Mouse (Mus musculus): ENCODE results near the gene Grid1. TPM values are rescaled to one million over a fixed set of nuclear protein-coding genes. Genes with fewer than 3 reads are reported as not detected.
A peak's percentile ranks its signal among the peaks of the same experiment; 100 is the strongest.

The Grid1 gene
- polyA plus RNA-seq, 1 experiment from 2014 or later, result 0.33 TPM

- Histone ChIP-seq H3K9ac (no peak overlapping the region), H3K4me1 (replicated peaks) (no peaks in the 10 kb centered on the region), H3K27ac (no peak overlapping the region), H3K9me3 (replicated peaks) (no peaks in the 10 kb centered on the region), H3K27me3 (peaks cover 53% of the 10 kb centered on the region), H3K4me2 (no peak overlapping the region), H3K36me3 (no peaks in the 10 kb centered on the region), H3K4me3 (no peak overlapping the region)
- WGBS, result 58% methylated on average over 10 of the region's 10 CpGs
- no peak for ATAC-seq (replicated peaks; ENCODE audit: insufficient number of reproducible peaks, insufficient read depth, low FRiP score, low read depth)
Measured at GRCm38 (mm10) chr14:34811490-34811808, 8.5 kb upstream of the Grid1 start.

- no peak overlapping the region for H3K4me2 ChIP-seq
- H3K9me3 ChIP-seq (replicated peaks), result no peaks in the 10 kb centered on the region
- H3K27ac ChIP-seq, result no peak overlapping the region
- no peak overlapping the region for H3K4me3 ChIP-seq
- WGBS, result 33% methylated on average over 3 of the region's 3 CpGs
- no peaks in the 10 kb centered on the region for H3K36me3 ChIP-seq
- ATAC-seq (replicated peaks; ENCODE audit: insufficient number of reproducible peaks, insufficient read depth, low FRiP score, low read depth), result no peak
- peaks cover 22% of the 10 kb centered on the region for H3K4me1 ChIP-seq (replicated peaks)
- H3K27me3 ChIP-seq, result peaks cover 90% of the 10 kb centered on the region
- H3K9ac ChIP-seq, result no peak overlapping the region
Measured at GRCm38 (mm10) chr14:34816301-34816700, 3.6 kb upstream of the Grid1 start.

DNA sequence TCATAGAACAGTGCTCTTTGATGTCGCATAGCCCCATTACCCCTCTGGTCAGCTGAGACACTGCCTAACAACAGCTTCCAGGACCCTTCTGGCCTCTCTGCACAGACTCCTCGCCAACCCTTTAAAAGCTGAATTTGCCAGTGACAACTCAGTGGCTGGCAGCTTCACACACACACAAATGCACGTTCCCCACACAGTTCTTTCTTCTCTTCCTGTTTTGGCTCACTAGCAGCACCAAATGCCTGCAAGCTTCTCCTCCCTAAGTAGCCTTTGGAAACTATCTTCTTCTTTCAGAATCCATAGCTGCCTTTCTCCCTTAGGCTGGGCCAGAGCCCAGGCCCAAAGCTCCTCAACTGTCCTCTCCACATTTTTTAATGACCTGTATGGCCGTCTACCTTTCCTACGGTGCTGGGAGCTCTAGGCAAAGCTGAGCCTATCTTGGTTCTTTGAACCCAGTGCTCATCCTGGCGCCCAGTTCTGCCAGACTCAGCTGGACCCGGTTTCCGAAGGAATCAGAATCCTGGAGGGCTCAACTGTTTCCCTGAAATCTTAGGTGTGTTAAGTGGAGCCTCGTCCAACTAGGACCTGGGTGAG is 1.4 kb upstream of the Grid1 start:
- no peak for ATAC-seq (replicated peaks; ENCODE audit: insufficient number of reproducible peaks, insufficient read depth, low FRiP score, low read depth)
- H3K9me3 ChIP-seq (replicated peaks), result no peaks in the 10 kb centered on the region
- H3K9ac ChIP-seq, result no peak overlapping the region
- peaks cover 28% of the 10 kb centered on the region for H3K4me1 ChIP-seq (replicated peaks)
- peak overlapping the region; percentile 94; the same call in 1 of the 2 replicates for H3K4me2 ChIP-seq
- H3K27ac ChIP-seq, result no peak overlapping the region
- H3K27me3 ChIP-seq, result peaks cover 98% of the 10 kb centered on the region
- H3K36me3 ChIP-seq, result no peaks in the 10 kb centered on the region
- peak overlapping the region; percentile 58; the same call in 1 of the 2 replicates for H3K4me3 ChIP-seq
- 7% methylated on average over 9 of the region's 9 CpGs for WGBS

DNA sequence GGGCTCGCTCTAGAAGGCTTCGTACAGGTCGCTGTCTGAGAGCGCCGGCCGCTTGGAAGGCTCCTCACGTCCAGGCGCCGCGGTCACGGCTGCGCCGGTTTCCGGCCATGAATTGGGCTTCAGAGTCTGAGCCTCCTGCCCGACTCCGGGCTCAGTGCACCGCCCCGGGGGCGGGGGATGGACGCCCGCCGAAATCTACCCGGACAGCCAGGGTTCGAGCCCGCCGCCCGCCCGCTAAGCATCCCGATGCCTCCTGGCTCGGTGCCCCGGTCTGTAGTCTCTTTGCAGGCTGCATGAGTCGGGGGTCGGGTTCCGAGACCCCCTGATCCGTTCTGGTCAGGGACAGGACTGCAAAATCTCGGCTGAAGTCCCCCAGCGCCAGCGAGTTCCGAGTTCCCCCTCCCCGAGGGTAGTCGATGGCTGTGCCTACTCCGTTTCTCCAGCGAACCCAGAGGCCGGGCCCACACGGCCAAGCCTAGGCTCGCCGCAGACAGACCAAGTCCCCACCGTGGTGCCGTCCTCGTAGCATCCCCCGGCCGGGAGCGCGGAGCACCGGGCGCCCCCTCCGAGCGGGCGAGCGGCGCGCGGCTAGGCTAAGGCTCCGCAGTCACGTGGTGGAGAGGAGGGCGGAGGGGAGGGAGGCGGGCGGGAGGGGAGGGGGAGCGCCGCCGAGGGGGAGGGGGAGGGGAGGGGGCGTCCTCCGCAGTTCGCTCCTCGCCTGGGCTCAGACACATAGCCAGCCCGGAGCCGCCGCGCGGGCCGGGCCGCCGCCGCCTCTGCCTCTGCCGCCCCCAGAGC is 588 bp upstream of the Grid1 start:
- peaks cover 28% of the 10 kb centered on the region for H3K4me1 ChIP-seq (replicated peaks)
- H3K27ac ChIP-seq, result no peak overlapping the region
- H3K9me3 ChIP-seq (replicated peaks), result no peaks in the 10 kb centered on the region
- peaks cover 99% of the 10 kb centered on the region for H3K27me3 ChIP-seq
- peak overlapping the region; percentile 33; the same call in 1 of the 2 replicates for H3K9ac ChIP-seq
- ATAC-seq (replicated peaks; ENCODE audit: insufficient number of reproducible peaks, insufficient read depth, low FRiP score, low read depth), result peak; percentile 58
- H3K4me2 ChIP-seq, result peak overlapping the region; percentile 94
- no peaks in the 10 kb centered on the region for H3K36me3 ChIP-seq
- under 1% methylated on average over 65 of the region's 85 CpGs for WGBS
- peak overlapping the region; percentile 58 for H3K4me3 ChIP-seq

- H3K27me3 ChIP-seq, result peaks cover 94% of the 10 kb centered on the region
- peak overlapping the region; percentile 58 for H3K4me3 ChIP-seq
- H3K9ac ChIP-seq, result 0 out of 2 replicates have a peak overlapping the region, but pooled peaks have one; percentile 33
- no peak for ATAC-seq (replicated peaks; ENCODE audit: insufficient number of reproducible peaks, insufficient read depth, low FRiP score, low read depth)
- H3K36me3 ChIP-seq, result no peaks in the 10 kb centered on the region
- WGBS, result under 1% methylated on average over 12 of the region's 12 CpGs
- no peak overlapping the region for H3K27ac ChIP-seq
- peaks cover 28% of the 10 kb centered on the region for H3K4me1 ChIP-seq (replicated peaks)
- peak overlapping the region; percentile 94 for H3K4me2 ChIP-seq
- H3K9me3 ChIP-seq (replicated peaks), result no peaks in the 10 kb centered on the region
Measured at GRCm38 (mm10) chr14:34820653-34821005, 721 bp downstream of the Grid1 start.

- Histone ChIP-seq H3K4me3 (peak overlapping the region; percentile 58), H3K9me3 (replicated peaks) (no peaks in the 10 kb centered on the region), H3K4me1 (replicated peaks) (peaks cover 28% of the 10 kb centered on the region), H3K27ac (no peak overlapping the region), H3K36me3 (no peaks in the 10 kb centered on the region), H3K27me3 (peaks cover 88% of the 10 kb centered on the region), H3K9ac (no peak overlapping the region), H3K4me2 (peak overlapping the region; percentile 94)
- 1% methylated on average over 26 of the region's 26 CpGs for WGBS
- no peak for ATAC-seq (replicated peaks; ENCODE audit: insufficient number of reproducible peaks, insufficient read depth, low FRiP score, low read depth)
Measured at GRCm38 (mm10) chr14:34821131-34821790, 1.4 kb downstream of the Grid1 start.

DNA sequence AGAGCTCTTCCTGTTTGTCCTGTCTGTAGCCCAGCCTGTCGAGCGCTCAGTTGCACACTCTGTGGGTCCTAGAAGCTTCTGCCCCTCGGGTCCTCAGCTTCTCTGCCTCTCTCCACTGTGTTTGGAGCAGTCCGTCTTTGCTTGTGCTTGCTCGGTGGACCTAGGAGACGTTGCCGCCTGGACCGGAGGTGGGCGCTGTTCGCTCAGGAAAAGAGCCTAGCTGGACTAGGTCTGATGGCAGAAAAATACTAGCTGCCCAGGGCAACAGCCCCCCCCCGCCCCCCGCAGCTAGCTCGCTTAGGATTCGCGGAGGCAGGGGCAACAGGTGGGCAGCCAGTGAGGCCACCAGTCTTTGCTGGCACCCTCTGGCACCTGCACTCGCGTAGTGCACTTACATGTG is 3.2 kb downstream of the Grid1 start:
- H3K27me3 ChIP-seq, result peaks cover 71% of the 10 kb centered on the region
- H3K36me3 ChIP-seq, result no peaks in the 10 kb centered on the region
- H3K9ac ChIP-seq, result no peak overlapping the region
- no peaks in the 10 kb centered on the region for H3K9me3 ChIP-seq (replicated peaks)
- H3K27ac ChIP-seq, result no peak overlapping the region
- peak overlapping the region; percentile 31 for H3K4me3 ChIP-seq
- no peak; the same call in 1 of the 2 replicates for ATAC-seq (replicated peaks; ENCODE audit: insufficient number of reproducible peaks, insufficient read depth, low FRiP score, low read depth)
- 3% methylated on average over 17 of the region's 17 CpGs for WGBS
- H3K4me1 ChIP-seq (replicated peaks), result peaks cover 28% of the 10 kb centered on the region
- H3K4me2 ChIP-seq, result peak overlapping the region; percentile 54

DNA sequence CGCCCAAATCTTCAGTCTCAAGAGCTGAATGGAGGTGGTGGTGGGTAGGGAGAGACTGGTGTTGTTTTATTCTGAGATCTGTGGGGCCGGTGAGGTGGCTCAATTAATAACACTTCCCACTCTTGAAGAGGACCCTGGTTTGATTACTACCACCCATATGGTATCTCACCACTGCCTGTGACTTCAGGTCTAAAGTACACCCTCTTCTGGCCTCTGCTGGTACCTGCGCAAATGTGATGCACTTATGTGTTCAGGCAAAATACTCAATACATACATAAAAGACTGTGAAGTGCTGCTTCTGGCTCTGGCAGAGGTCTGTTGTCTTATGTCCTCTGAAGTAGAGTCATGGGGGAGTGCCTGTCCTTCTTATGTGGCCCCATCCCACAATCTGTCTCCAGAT is 4.3 kb downstream of the Grid1 start:
- Histone ChIP-seq H3K4me2 (no peak overlapping the region), H3K27me3 (peaks cover 64% of the 10 kb centered on the region), H3K4me3 (no peak overlapping the region), H3K9me3 (replicated peaks) (no peaks in the 10 kb centered on the region), H3K4me1 (replicated peaks) (peaks cover 25% of the 10 kb centered on the region), H3K36me3 (no peaks in the 10 kb centered on the region), H3K27ac (no peak overlapping the region), H3K9ac (no peak overlapping the region)
- 73% methylated on average over 3 of the region's 3 CpGs for WGBS
- ATAC-seq (replicated peaks; ENCODE audit: insufficient number of reproducible peaks, insufficient read depth, low FRiP score, low read depth), result no peak

GRCm38 (mm10) chr14:34825902-34826301 is 6.0 kb downstream of the Grid1 start:
- ATAC-seq (replicated peaks; ENCODE audit: insufficient number of reproducible peaks, insufficient read depth, low FRiP score, low read depth), result no peak
- no peaks in the 10 kb centered on the region for H3K9me3 ChIP-seq (replicated peaks)
- no peak overlapping the region for H3K27ac ChIP-seq
- H3K4me3 ChIP-seq, result no peak overlapping the region
- H3K27me3 ChIP-seq, result peaks cover 47% of the 10 kb centered on the region
- 28% methylated on average over 3 of the region's 3 CpGs for WGBS
- peaks cover 10% of the 10 kb centered on the region for H3K4me1 ChIP-seq (replicated peaks)
- H3K4me2 ChIP-seq, result no peak overlapping the region
- no peaks in the 10 kb centered on the region for H3K36me3 ChIP-seq
- no peak overlapping the region for H3K9ac ChIP-seq

- Histone ChIP-seq H3K4me2 (no peak overlapping the region), H3K9ac (no peak overlapping the region), H3K36me3 (no peaks in the 10 kb centered on the region), H3K4me3 (no peak overlapping the region), H3K9me3 (replicated peaks) (no peaks in the 10 kb centered on the region), H3K27ac (no peak overlapping the region), H3K4me1 (replicated peaks) (no peaks in the 10 kb centered on the region), H3K27me3 (peaks cover 8% of the 10 kb centered on the region; the same call in 1 of the 2 replicates)
- 60% methylated on average over 6 of the region's 6 CpGs for WGBS
- ATAC-seq (replicated peaks; ENCODE audit: insufficient number of reproducible peaks, insufficient read depth, low FRiP score, low read depth), result no peak
Measured at GRCm38 (mm10) chr14:34829831-34830230, 9.9 kb downstream of the Grid1 start.

GRCm38 (mm10) chr14:34837145-34837544 is 17.2 kb downstream of the Grid1 start:
- Histone ChIP-seq H3K36me3 (no peaks in the 10 kb centered on the region), H3K9ac (no peak overlapping the region), H3K4me3 (no peak overlapping the region), H3K4me2 (no peak overlapping the region), H3K9me3 (replicated peaks) (no peaks in the 10 kb centered on the region), H3K27me3 (no peaks in the 10 kb centered on the region), H3K4me1 (replicated peaks) (no peaks in the 10 kb centered on the region), H3K27ac (no peak overlapping the region)
- 67% methylated on average over 3 of the region's 3 CpGs for WGBS
- ATAC-seq (replicated peaks; ENCODE audit: insufficient number of reproducible peaks, insufficient read depth, low FRiP score, low read depth), result no peak
